Mouse (Mus musculus) forebrain, embryonic 10.5 days (tissue): ENCODE results near the gene Mvb12b. TPM values are rescaled to one million over a fixed set of nuclear protein-coding genes. Genes with fewer than 3 reads are reported as not detected.
A peak's percentile ranks its signal among the peaks of the same experiment; 100 is the strongest.

ENCODE experiments used
- DNase-seq: peaks from one replicate; pipeline ENCODE4 v3.0.0-alpha.2; 2017; ENCODE audit warnings: low spot score; ENCODE audit errors: extremely low spot score
- H3K27ac ChIP-seq: fragments of 300-500 bp; sonication (generic); 2 replicates; pipeline ENCODE4 v1.5.1; 2016; ENCODE audit warnings: mild to moderate bottlenecking
- H3K27me3 ChIP-seq: fragments of 300-500 bp; sonication (generic); 2 replicates; pipeline ENCODE4 v1.6.1; 2016; ENCODE audit warnings: mild to moderate bottlenecking; ENCODE audit not compliant: poor library complexity, severe bottlenecking
- H3K36me3 ChIP-seq: fragments of 300-500 bp; sonication (generic); replicated peaks from 2 replicates; pipeline ENCODE4 v1.6.1; 2016; ENCODE audit warnings: mild to moderate bottlenecking, moderate library complexity
- H3K4me1 ChIP-seq: fragments of 300-500 bp; sonication (generic); 2 replicates; pipeline ENCODE4 v1.6.1; 2016
- H3K4me3 ChIP-seq: fragments of 300-500 bp; sonication (generic); 2 replicates; pipeline ENCODE4 v1.5.1; 2016; ENCODE audit warnings: mild to moderate bottlenecking, moderate library complexity
- H3K9me3 ChIP-seq: fragments of 300-500 bp; sonication (generic); 2 replicates; pipeline ENCODE4 v1.6.1; 2016; ENCODE audit warnings: mild to moderate bottlenecking, moderate library complexity
- WGBS: fragments of 180-500 bp; shearing (Covaris S2); methylation state at CpG from one replicate; pipeline ENCODE4 v1.1.7; 2016; 5-methylcytosine and 5-hydroxymethylcytosine counted together
- polyA plus RNA-seq: library from polyadenylated mRNA; unstranded; fragments of >200 nt; fragmentation: Nextera tagmentation; extraction: Ambion mirVana; gene quantifications from 2 replicates; pipeline ENCODE4 v1.2.1, GENCODE M21; 2016

Gene Mvb12b
- polyA plus RNA-seq, 1 experiment from 2014 or later, result 15.8 TPM

- H3K4me1 ChIP-seq, result peaks cover 80% of the 10 kb centered on the region
- H3K4me3 ChIP-seq, result no peak overlapping the region
- no peaks in the 10 kb centered on the region for H3K9me3 ChIP-seq
- no peak for DNase-seq
- no peak overlapping the region for H3K27ac ChIP-seq
- H3K36me3 ChIP-seq, result no peaks in the 10 kb centered on the region
- WGBS, result 34% methylated on average over 16 of the region's 16 CpGs
- H3K27me3 ChIP-seq, result peaks cover 100% of the 10 kb centered on the region
These were observed 181.9 kb downstream of the Mvb12b start for GRCm38 (mm10) chr2:33705687-33706320.

GRCm38 (mm10) chr2:33703286-33703685, 184.5 kb downstream of the Mvb12b start:
- Histone ChIP-seq H3K4me1 (peaks cover 79% of the 10 kb centered on the region), H3K27me3 (peaks cover 98% of the 10 kb centered on the region), H3K36me3 (no peaks in the 10 kb centered on the region), H3K27ac (peak overlapping the region; percentile 60), H3K4me3 (no peak overlapping the region), H3K9me3 (peaks cover 4% of the 10 kb centered on the region)
- no peak for DNase-seq
- WGBS, result 48% methylated on average over 5 of the region's 5 CpGs

- Histone ChIP-seq H3K4me3 (no peak overlapping the region), H3K27ac (peak overlapping the region; percentile 60), H3K36me3 (no peaks in the 10 kb centered on the region)
These were observed 185.0 kb downstream of the Mvb12b start for GRCm38 (mm10) chr2:33702705-33703104.

GRCm38 (mm10) chr2:33701446-33701815, 186.3 kb downstream of the Mvb12b start:
- Histone ChIP-seq H3K27ac (peak overlapping the region; percentile 41; the same call in 1 of the 2 replicates), H3K4me1 (peaks cover 60% of the 10 kb centered on the region), H3K27me3 (peaks cover 98% of the 10 kb centered on the region), H3K9me3 (peaks cover 21% of the 10 kb centered on the region), H3K36me3 (no peaks in the 10 kb centered on the region), H3K4me3 (no peak overlapping the region)
- WGBS, result 61% methylated on average over 7 of the region's 7 CpGs
- DNase-seq, result no peak

More at GRCm38 (mm10) chr2:33702705-33703104, 185.0 kb downstream of the Mvb12b start:
- Histone ChIP-seq H3K4me1 (peaks cover 73% of the 10 kb centered on the region), H3K9me3 (peaks cover 8% of the 10 kb centered on the region), H3K27me3 (peaks cover 98% of the 10 kb centered on the region)
- WGBS, result 66% methylated on average over 5 of the region's 5 CpGs
- DNase-seq, result no peak

- 22% methylated on average over 15 of the region's 15 CpGs for WGBS
- H3K9me3 ChIP-seq, result peaks cover 22% of the 10 kb centered on the region
- peak overlapping the region; percentile 63 for H3K27ac ChIP-seq
- H3K4me3 ChIP-seq, result no peak overlapping the region
- H3K36me3 ChIP-seq, result no peaks in the 10 kb centered on the region
- peaks cover 97% of the 10 kb centered on the region for H3K27me3 ChIP-seq
- peak; percentile 74 for DNase-seq
- H3K4me1 ChIP-seq, result peaks cover 54% of the 10 kb centered on the region
These were observed 186.9 kb downstream of the Mvb12b start for GRCm38 (mm10) chr2:33700581-33701445.

GRCm38 (mm10) chr2:33698898-33699297, 188.8 kb downstream of the Mvb12b start:
- WGBS, result 65% methylated on average over 3 of the region's 3 CpGs
- no peak overlapping the region for H3K4me3 ChIP-seq
- H3K4me1 ChIP-seq, result peaks cover 38% of the 10 kb centered on the region
- no peak for DNase-seq
- H3K9me3 ChIP-seq, result peaks cover 22% of the 10 kb centered on the region
- H3K27ac ChIP-seq, result no peak overlapping the region
- peaks cover 90% of the 10 kb centered on the region for H3K27me3 ChIP-seq
- H3K36me3 ChIP-seq, result no peaks in the 10 kb centered on the region

- 72% methylated on average over 3 of the region's 3 CpGs for WGBS
- no peak for DNase-seq
- Histone ChIP-seq H3K27ac (no peak overlapping the region), H3K9me3 (peaks cover 22% of the 10 kb centered on the region), H3K4me1 (peaks cover 14% of the 10 kb centered on the region), H3K27me3 (peaks cover 83% of the 10 kb centered on the region), H3K36me3 (no peaks in the 10 kb centered on the region), H3K4me3 (no peak overlapping the region)
These were observed 191.3 kb downstream of the Mvb12b start for GRCm38 (mm10) chr2:33696428-33696827.

- no peak overlapping the region for H3K4me3 ChIP-seq
- no peak overlapping the region for H3K27ac ChIP-seq
- DNase-seq, result no peak
- H3K4me1 ChIP-seq, result peaks cover 16% of the 10 kb centered on the region
- peaks cover 19% of the 10 kb centered on the region for H3K9me3 ChIP-seq
- 73% methylated on average over 3 of the region's 3 CpGs for WGBS
- H3K27me3 ChIP-seq, result peaks cover 84% of the 10 kb centered on the region
- H3K36me3 ChIP-seq, result no peaks in the 10 kb centered on the region
These were observed 193.8 kb downstream of the Mvb12b start for GRCm38 (mm10) chr2:33693931-33694330.

- peak; percentile 70 for DNase-seq
- Histone ChIP-seq H3K9me3 (peaks cover 5% of the 10 kb centered on the region), H3K27me3 (peaks cover 79% of the 10 kb centered on the region), H3K27ac (peak overlapping the region; percentile 6; the same call in 1 of the 2 replicates), H3K36me3 (no peaks in the 10 kb centered on the region), H3K4me3 (no peak overlapping the region), H3K4me1 (peaks cover 17% of the 10 kb centered on the region)
- WGBS, result 31% methylated on average over 9 of the region's 9 CpGs
These were observed 197.8 kb downstream of the Mvb12b start for GRCm38 (mm10) chr2:33689880-33690462.

- WGBS, result 44% methylated on average over 23 of the region's 23 CpGs
- Histone ChIP-seq H3K9me3 (peaks cover 5% of the 10 kb centered on the region), H3K4me3 (no peak overlapping the region), H3K27me3 (peaks cover 81% of the 10 kb centered on the region), H3K4me1 (peaks cover 18% of the 10 kb centered on the region), H3K27ac (peak overlapping the region; percentile 6; the same call in 1 of the 2 replicates), H3K36me3 (no peaks in the 10 kb centered on the region)
- DNase-seq, result no peak
These were observed 198.4 kb downstream of the Mvb12b start for GRCm38 (mm10) chr2:33689155-33689879.

- peaks cover 5% of the 10 kb centered on the region for H3K9me3 ChIP-seq
- no peak for DNase-seq
- peaks cover 83% of the 10 kb centered on the region for H3K27me3 ChIP-seq
- peak overlapping the region; percentile 58 for H3K27ac ChIP-seq
- H3K4me3 ChIP-seq, result no peak overlapping the region
- H3K36me3 ChIP-seq, result no peaks in the 10 kb centered on the region
- peaks cover 16% of the 10 kb centered on the region for H3K4me1 ChIP-seq
- 71% methylated on average over 4 of the region's 4 CpGs for WGBS
These were observed 204.2 kb downstream of the Mvb12b start for GRCm38 (mm10) chr2:33683594-33683993.

GRCm38 (mm10) chr2:33683095-33683494, 204.7 kb downstream of the Mvb12b start:
- Histone ChIP-seq H3K27me3 (peaks cover 83% of the 10 kb centered on the region), H3K27ac (peak overlapping the region; percentile 58), H3K4me1 (peaks cover 16% of the 10 kb centered on the region), H3K9me3 (peaks cover 5% of the 10 kb centered on the region), H3K36me3 (no peaks in the 10 kb centered on the region), H3K4me3 (no peak overlapping the region)
- DNase-seq, result no peak
- 47% methylated on average over 6 of the region's 6 CpGs for WGBS
